Mouse (Mus musculus) liver, embryonic 13.5 days (tissue): Measurements from ENCODE around the gene Glmp. TPM values are rescaled to one million over a fixed set of nuclear protein-coding genes. Genes with fewer than 3 reads are reported as not detected.
"Not testable (repeated sequence)": the region's sequence is repeated elsewhere in the genome, so short reads cannot be mapped to it uniquely, and the experiment has no call there.

Experiments
- ATAC-seq: fragments of 200-750 bp; cut with Nextera tagmentation; 2 replicates; pipeline ENCODE4 v1.8.0; 2017; ENCODE audit warnings: low read depth, mild to moderate bottlenecking, moderate number of reproducible peaks, moderate library complexity
- DNase-seq: peaks from one replicate; pipeline ENCODE4 v3.0.0; 2022
- H3K27ac ChIP-seq: fragments of 300-500 bp; sonication (generic); 2 replicates; pipeline ENCODE4 v1.5.1; 2015; ENCODE audit warnings: moderate library complexity, mild to moderate bottlenecking, inconsistent platforms
- H3K27me3 ChIP-seq: fragments of 300-500 bp; sonication (generic); 2 replicates; pipeline ENCODE4 v1.6.1; 2015; ENCODE audit warnings: mild to moderate bottlenecking, inconsistent platforms
- H3K36me3 ChIP-seq: fragments of 300-500 bp; sonication (generic); 2 replicates; pipeline ENCODE4 v1.6.1; 2015; ENCODE audit warnings: mild to moderate bottlenecking, inconsistent platforms
- H3K4me1 ChIP-seq: fragments of 300-500 bp; sonication (generic); replicated peaks from 2 replicates; pipeline ENCODE4 v1.6.1; 2015; ENCODE audit warnings: inconsistent platforms
- H3K4me2 ChIP-seq: fragments of 300-500 bp; sonication (generic); 2 replicates; pipeline ENCODE4 v1.6.1; 2015; ENCODE audit warnings: inconsistent platforms, mild to moderate bottlenecking, moderate library complexity
- H3K4me3 ChIP-seq: fragments of 300-500 bp; sonication (generic); replicated peaks from 2 replicates; pipeline ENCODE4 v1.5.1; 2015; ENCODE audit warnings: mild to moderate bottlenecking, inconsistent platforms
- H3K9ac ChIP-seq: fragments of 300-500 bp; sonication (generic); 2 replicates; pipeline ENCODE4 v1.6.1; 2015; ENCODE audit warnings: mild to moderate bottlenecking, inconsistent platforms
- H3K9me3 ChIP-seq: fragments of 300-500 bp; sonication (generic); replicated peaks from 2 replicates; pipeline ENCODE4 v1.6.1; 2016; ENCODE audit warnings: inconsistent platforms
- WGBS: fragments of 180-500 bp; shearing (Covaris S2); methylation state at CpG from one replicate; pipeline ENCODE4 v1.1.7; 2015; ENCODE audit not compliant: insufficient replicate concordance; 5-methylcytosine and 5-hydroxymethylcytosine counted together
- polyA plus RNA-seq: library from polyadenylated mRNA; unstranded; fragments of >200 nt; fragmentation: Nextera tagmentation; extraction: Ambion mirVana; gene quantifications from 2 replicates; pipeline ENCODE4 v1.2.1, GENCODE M21; 2015

Glmp gene
- polyA plus RNA-seq = 89.4 and 92.9 TPM in 2 replicates

DNA sequence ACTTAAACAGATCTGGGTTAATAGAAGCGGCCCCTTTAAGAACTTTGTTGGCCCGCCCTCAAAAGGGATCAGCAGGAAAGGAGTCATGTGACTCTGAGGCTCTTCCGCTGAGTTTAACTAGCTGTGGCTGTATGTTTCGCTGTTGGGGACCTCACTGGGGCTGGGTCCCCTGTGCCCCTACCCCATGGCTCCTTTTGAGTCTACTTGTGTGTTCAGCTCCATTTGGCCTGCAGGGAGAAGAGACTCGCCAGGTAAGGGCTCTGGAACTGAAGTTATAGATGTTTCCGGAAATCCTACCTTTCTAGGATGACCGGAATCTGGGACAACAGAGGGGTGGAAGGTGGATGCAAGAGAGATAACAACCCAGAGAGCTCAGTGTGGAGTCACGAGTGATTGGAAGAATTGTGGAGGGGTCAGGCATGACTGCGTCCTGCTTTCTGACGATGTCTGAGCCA is at the start of gene Glmp:
Gene Glmp, plus strand, starts transcription at position 73 of the 455 bp plus-strand sequence.
- Histone ChIP-seq H3K9me3 (no peaks in the 10 kb centered on the region), H3K36me3 (peaks cover 60% of the 10 kb centered on the region), H3K4me2 (peak within 1 kb of the TSS; percentile 89), H3K9ac (peak within 1 kb of the TSS; percentile 83), H3K27ac (peak within 1 kb of the TSS; percentile 67), H3K27me3 (no peaks in the 10 kb centered on the region), H3K4me3 (peak within 1 kb of the TSS; percentile 79), H3K4me1 (peaks cover 20% of the 10 kb centered on the region)
- peak; percentile 82 for ATAC-seq
- WGBS = under 1% methylated on average over 10 of the region's 10 CpGs
- DNase-seq = peak; percentile 41

DNA sequence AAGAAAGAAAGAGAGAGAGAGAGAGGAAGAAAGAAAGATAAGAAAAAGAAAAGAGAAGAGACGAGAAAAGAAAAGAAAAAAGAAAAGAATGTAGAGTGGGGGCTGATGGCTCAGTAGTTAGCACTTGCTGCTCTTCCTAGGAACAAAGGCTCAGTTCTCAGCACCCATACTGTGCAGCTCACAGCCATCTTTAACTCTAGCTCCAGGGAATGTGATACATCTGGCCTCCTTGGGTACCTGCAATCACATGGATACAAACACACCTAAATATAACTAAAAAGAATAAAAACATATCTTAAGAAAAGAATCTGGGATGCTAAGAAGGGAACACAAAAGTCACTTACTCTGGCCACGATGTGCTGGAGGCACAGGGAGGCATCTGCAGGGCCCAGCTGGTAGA is 48.7 kb upstream of the Glmp start:
- Histone ChIP-seq H3K4me3 (no peak overlapping the region), H3K9ac (no peak overlapping the region), H3K27ac (no peak overlapping the region), H3K9me3 (no peaks in the 10 kb centered on the region), H3K36me3 (no peaks in the 10 kb centered on the region), H3K27me3 (no peaks in the 10 kb centered on the region), H3K4me1 (no peaks in the 10 kb centered on the region), H3K4me2 (no peak overlapping the region)
- DNase-seq (no peak), ATAC-seq (no peak)
- WGBS = 56% methylated on average over 2 of the region's 2 CpGs

DNA sequence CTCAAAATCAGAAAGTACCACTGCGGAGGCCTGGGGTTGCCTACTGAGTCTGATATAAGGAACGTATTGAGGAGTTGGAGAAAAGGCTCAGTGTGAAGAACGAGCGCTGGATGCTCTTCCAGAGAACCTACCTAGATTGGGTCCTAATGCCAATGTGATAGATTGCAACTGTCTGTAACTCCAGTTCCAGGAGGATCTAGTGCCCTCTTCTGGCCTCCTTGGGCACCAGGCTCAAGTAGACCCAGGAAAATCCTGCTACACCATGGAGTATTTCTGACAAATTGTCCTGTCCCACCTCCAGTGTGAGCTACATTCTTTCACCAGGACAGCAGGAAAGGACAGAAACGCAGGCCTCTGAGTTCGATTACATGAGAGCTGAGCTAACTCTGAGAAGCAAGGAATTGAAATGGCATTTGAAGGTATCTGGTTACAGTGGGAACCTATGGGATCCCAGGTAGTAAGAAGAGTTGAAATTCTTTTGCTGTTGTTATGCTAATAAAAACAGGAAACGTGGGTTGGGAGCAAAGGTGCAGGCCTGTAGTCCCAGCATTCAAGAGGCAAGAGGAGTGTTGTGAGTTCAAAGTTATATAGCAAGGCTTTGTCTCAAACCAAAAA is 48.2 kb upstream of the Glmp start:
- 33% methylated on average over 7 of the region's 7 CpGs for WGBS
- Histone ChIP-seq H3K4me2 (no peak overlapping the region), H3K4me3 (no peak overlapping the region), H3K9me3 (no peaks in the 10 kb centered on the region), H3K27ac (no peak overlapping the region), H3K27me3 (no peaks in the 10 kb centered on the region), H3K36me3 (no peaks in the 10 kb centered on the region), H3K9ac (no peak overlapping the region), H3K4me1 (no peaks in the 10 kb centered on the region)
- ATAC-seq (no peak), DNase-seq (no peak)

DNA sequence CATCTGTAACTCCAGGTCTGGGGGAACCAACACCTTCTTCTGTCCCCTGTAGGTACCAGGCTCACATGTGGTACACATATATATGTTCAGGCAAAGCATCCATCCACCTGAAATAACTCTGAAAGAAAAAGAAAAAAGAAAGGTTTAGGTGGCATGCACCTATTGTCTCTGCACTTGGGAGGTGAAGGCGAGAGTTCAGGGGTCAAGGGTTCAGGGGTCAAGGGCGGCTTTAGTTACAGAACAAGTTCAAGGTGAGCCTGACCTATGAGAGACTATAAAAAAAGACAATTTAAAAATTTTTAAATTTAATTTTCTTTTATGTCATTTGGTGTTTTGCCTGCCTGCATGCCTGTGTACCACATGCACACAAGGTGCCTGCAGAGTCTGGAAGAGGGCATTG is 44.8 kb upstream of the Glmp start:
- WGBS = 74% methylated on average over 2 of the region's 2 CpGs
- 0 out of 2 replicates have a peak, but pooled peaks cover under 1% of the 10 kb centered on the region for H3K36me3 ChIP-seq
- no peaks in the 10 kb centered on the region for H3K9me3 ChIP-seq
- H3K9ac ChIP-seq = no peak overlapping the region
- H3K4me2 ChIP-seq = no peak overlapping the region
- no peak overlapping the region for H3K4me3 ChIP-seq
- H3K4me1 ChIP-seq = no peaks in the 10 kb centered on the region
- no peak for DNase-seq
- H3K27ac ChIP-seq = no peak overlapping the region
- H3K27me3 ChIP-seq = no peaks in the 10 kb centered on the region
- ATAC-seq = no peak

DNA sequence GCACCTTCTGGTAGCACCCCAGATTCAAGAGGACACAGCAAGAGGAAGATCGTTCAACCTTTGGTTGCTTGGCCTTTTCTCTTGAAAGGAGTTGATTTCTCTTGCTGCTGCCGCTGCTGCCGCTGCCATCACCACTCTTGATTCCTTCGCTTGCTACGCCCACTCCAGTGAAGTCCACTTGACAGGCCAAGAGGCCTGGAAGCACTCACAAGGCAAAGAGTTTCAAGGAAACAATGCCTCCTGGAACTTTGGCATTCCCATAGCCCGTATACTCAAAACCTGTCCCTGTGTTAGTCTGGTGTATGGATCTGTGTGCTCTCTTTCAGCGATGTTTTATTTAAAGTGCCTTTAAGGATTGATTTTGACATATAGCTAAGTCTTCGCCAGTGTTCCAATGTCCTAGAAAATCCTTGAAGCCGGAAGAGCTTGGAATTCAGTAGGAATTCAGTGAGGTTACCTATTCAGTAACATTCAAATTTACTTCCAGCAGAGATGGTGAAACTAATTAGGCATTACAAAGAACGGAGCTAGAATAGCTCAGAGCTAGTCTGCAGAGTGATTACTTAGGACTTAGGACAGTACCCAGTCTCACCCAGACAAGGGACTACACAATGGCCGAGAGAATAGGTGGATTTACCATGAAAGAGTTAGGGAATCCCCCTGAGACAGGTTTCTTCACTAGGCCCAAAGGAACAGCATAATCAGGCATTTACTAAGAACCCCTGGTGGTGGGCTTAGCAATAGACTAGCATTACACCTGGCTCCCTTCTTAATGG is 43.5 kb upstream of the Glmp start:
- H3K36me3 ChIP-seq, H3K27ac ChIP-seq, H3K27me3 ChIP-seq, H3K4me3 ChIP-seq, ATAC-seq, H3K9ac ChIP-seq, H3K4me2 ChIP-seq, H3K4me1 ChIP-seq, DNase-seq, H3K9me3 ChIP-seq: not testable (repeated sequence)
- WGBS = 65% methylated on average over 11 of the region's 11 CpGs

DNA sequence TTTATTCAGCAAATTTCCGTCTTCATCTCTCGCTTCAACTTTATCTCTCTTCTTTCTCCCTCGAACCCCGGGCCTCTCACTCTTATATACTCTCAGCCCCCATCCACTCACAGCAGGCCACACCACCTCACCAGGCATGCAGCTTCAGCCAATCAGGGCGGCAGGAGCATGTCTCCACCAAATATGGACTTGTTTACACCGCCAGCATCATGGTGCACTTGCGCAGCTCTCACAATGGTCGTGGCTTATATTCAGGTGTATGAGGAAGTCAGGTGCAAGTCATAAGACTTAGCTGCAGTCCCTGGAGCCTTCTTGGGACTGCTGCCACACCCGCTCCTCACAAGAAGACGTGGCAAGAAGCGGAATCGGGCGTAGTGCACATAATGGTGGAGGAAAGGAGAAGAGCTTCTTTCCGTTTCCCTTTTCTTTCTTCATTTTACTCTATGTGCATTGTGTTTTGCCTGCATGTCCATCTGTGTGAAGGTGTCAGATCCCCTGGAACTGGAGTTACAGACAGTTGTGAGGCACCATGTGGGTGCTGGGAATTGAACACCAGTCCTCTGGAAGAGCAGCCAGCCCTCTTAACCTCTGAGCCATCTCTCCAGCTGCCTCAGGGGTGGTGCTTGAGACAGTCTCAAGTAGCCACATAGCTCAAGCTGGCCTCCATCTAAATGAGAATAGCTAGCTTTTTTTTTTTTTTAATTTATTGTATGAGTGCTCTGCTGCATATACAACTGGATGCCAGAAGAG is 39.8 kb upstream of the Glmp start:
- not testable (repeated sequence) for H3K27me3 ChIP-seq, H3K4me3 ChIP-seq, H3K4me2 ChIP-seq, H3K36me3 ChIP-seq, H3K9me3 ChIP-seq, H3K9ac ChIP-seq, DNase-seq, H3K27ac ChIP-seq, H3K4me1 ChIP-seq, ATAC-seq
- WGBS = 86% methylated on average over 14 of the region's 14 CpGs

DNA sequence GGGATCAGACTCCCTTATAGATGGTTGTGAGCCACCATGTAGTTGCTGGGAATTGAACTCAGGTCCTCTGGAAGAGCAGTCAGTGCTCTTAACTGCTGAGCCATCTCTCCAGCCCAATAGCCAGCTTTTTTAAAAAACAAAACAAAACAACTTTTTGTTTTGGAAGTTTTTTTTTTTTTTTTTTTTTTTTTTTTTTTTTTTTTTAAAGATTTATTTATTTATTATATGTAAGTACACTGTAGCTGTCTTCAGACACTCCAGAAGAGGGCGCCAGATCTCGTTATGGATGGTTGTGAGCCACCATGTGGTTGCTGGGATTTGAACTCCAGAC is 39.3 kb upstream of the Glmp start:
- H3K27ac ChIP-seq, H3K9ac ChIP-seq, H3K4me1 ChIP-seq, DNase-seq, H3K9me3 ChIP-seq, H3K4me2 ChIP-seq, H3K27me3 ChIP-seq, ATAC-seq, H3K36me3 ChIP-seq, H3K4me3 ChIP-seq: not testable (repeated sequence)
- WGBS = no CpG with 5 or more reads among the region's 2 CpGs

DNA sequence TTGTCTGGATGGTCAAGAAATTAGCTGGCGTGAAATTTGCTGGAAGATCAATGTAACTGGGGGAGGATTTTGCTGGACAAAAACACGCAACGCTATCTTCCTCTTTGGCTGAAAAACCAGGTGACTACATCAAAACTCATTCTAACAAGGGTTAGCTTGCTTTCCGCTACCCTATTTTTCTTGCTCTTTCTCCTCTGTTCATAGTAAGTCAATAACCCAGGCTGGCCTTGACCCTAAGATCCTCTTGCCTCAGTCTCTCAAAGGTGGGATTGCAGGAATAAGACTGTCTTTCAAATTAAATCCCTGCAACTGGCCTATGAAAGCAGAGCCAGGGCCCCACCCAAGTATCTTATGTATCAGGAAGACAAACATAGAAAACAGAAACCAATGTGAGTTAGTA is 37.7 kb upstream of the Glmp start, which contains the start of gene Gm38392:
Gene Gm38392, minus strand, starts transcription at position 101 of the 400 bp plus-strand sequence.
- H3K27ac ChIP-seq = no peak within 1 kb of the TSS
- WGBS = 91% methylated on average over 4 of the region's 4 CpGs
- no peak for ATAC-seq

DNA sequence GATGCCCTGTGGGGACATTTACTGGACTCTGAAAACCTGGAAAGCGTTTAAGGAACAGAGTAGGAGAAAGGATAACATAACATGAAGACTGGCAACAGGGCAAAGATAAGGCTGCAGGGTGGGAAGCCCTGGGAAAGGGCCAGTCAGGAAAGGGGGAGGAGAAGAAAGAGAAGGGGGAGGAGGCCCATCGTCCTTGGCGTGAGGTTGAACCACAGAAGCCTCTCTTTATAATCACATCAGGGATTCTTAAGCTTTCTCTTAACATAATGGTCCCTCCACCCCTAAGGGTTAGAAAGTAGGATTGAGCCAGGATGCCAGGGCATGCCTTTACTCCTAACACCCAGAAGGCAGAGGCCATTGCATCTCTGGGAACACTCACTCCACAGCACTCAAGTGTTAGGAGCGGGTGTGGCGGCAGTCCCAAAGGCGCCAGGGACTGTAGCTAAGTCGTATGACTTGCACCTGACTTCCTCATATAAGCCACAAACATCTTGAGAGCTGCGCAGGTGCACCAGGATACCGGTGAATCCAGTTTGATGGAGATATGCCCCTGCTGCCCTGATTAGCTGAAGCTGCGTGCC is 36.6 kb upstream of the Glmp start:
- H3K4me2 ChIP-seq, H3K27ac ChIP-seq, H3K27me3 ChIP-seq, H3K9me3 ChIP-seq, ATAC-seq, H3K9ac ChIP-seq, DNase-seq, H3K4me1 ChIP-seq, H3K36me3 ChIP-seq, H3K4me3 ChIP-seq: not testable (repeated sequence)
- 75% methylated on average over 8 of the region's 10 CpGs for WGBS

More for the DNA sequence above, 37.7 kb upstream of the Glmp start, which contains the start of gene Gm38392:
- H3K9ac ChIP-seq = no peak within 1 kb of the TSS
- no peaks in the 10 kb centered on the region for H3K27me3 ChIP-seq
- DNase-seq = no peak
- H3K36me3 ChIP-seq = 0 out of 2 replicates have a peak, but pooled peaks cover 2% of the 10 kb centered on the region
- no peaks in the 10 kb centered on the region for H3K9me3 ChIP-seq
- no peaks in the 10 kb centered on the region for H3K4me1 ChIP-seq
- no peak within 1 kb of the TSS for H3K4me2 ChIP-seq
- no peak within 1 kb of the TSS for H3K4me3 ChIP-seq

DNA sequence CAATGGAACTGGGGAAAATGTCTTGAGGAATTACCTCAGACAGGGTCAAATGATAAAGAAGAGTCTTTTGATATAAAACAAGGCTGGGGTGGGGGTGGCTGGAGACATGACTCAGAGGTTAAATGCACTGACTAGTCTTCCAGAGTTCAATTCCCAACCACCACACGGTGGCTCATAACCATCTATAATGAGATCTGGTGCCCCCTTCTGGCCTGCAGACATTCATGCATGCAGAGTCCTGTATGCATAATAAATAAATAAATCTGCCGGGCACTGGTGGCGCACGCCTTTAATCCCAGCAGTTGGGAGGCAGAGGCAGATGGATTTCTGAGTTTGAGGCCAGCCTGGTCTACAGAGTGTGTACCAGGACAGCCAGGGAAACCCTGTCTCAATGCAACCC is 32.9 kb upstream of the Glmp start:
- DNase-seq = peak; percentile 17
- Histone ChIP-seq H3K4me1 (peaks cover 10% of the 10 kb centered on the region), H3K9ac (no peak overlapping the region), H3K27me3 (no peaks in the 10 kb centered on the region), H3K27ac (no peak overlapping the region), H3K4me2 (no peak overlapping the region), H3K9me3 (no peaks in the 10 kb centered on the region), H3K36me3 (0 out of 2 replicates have a peak, but pooled peaks cover 4% of the 10 kb centered on the region), H3K4me3 (no peak overlapping the region)
- 32% methylated on average over 4 of the region's 4 CpGs for WGBS
- no peak for ATAC-seq

DNA sequence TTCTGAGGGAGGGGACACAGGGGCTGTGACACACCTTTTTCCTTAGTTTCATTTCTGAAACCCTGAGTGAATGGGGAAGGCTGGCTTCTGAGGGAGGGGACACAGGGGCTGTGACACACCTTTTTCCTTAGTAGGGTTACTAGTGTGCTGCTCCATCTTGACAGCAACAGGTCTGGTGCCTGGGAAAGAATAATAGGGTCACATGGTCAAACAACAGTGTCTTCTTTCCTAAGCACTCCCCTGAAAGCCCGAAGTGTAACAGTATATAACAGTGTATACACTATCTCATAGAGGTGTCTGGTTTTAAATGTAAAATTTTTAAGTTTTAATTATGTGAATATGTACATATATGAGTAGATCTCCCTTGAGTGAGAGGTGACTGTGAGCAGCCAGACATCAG is 29.6 kb upstream of the Glmp start:
- DNase-seq, ATAC-seq, H3K9me3 ChIP-seq, H3K27me3 ChIP-seq: not testable (repeated sequence)
- peak overlapping the region; percentile 89 for H3K4me3 ChIP-seq
- peak overlapping the region; percentile 85 for H3K4me2 ChIP-seq
- H3K4me1 ChIP-seq = peaks cover 31% of the 10 kb centered on the region
- H3K9ac ChIP-seq = peak overlapping the region; percentile 77
- 53% methylated on average over 1 of the region's 1 CpGs for WGBS
- peak overlapping the region; percentile 95 for H3K27ac ChIP-seq
- H3K36me3 ChIP-seq = peaks cover 15% of the 10 kb centered on the region
